Mouse (Mus musculus) lung, embryonic 16.5 days (tissue): ENCODE measurements around the gene Tbc1d2. TPM values are rescaled to one million over a fixed set of nuclear protein-coding genes. Genes with fewer than 3 reads are reported as not detected.

Experiments
- ATAC-seq: fragments of 200-750 bp; cut with Nextera tagmentation; 2 replicates; pipeline ENCODE4 v1.8.0; 2017; ENCODE audit warnings: low read depth, mild to moderate bottlenecking, moderate library complexity
- H3K27ac ChIP-seq: fragments of 300-500 bp; sonication (generic); 2 replicates; pipeline ENCODE4 v1.5.1; 2014; ENCODE audit warnings: mild to moderate bottlenecking, control low read depth, low read length
- H3K27me3 ChIP-seq: fragments of 300-500 bp; sonication (generic); 2 replicates; pipeline ENCODE4 v1.6.1; 2014; ENCODE audit warnings: low read depth, low read length, mixed read lengths; ENCODE audit not compliant: control insufficient read depth, insufficient read depth
- H3K36me3 ChIP-seq: fragments of 300-500 bp; sonication (generic); 2 replicates; pipeline ENCODE4 v1.6.1; 2014; ENCODE audit warnings: low read length; ENCODE audit not compliant: control insufficient read depth, insufficient read depth
- H3K4me1 ChIP-seq: fragments of 300-500 bp; sonication (generic); replicated peaks from 2 replicates; pipeline ENCODE4 v1.6.1; 2014; ENCODE audit warnings: low read length, mixed read lengths; ENCODE audit not compliant: control insufficient read depth, insufficient read depth
- H3K4me2 ChIP-seq: fragments of 300-500 bp; sonication (generic); 2 replicates; pipeline ENCODE4 v1.6.1; 2014; ENCODE audit warnings: low read depth, low read length, control low read depth
- H3K4me3 ChIP-seq: fragments of 300-500 bp; sonication (generic); 2 replicates; pipeline ENCODE4 v1.5.1; 2014; ENCODE audit warnings: mild to moderate bottlenecking, low read length, control low read depth
- H3K9ac ChIP-seq: fragments of 300-500 bp; sonication (generic); 2 replicates; pipeline ENCODE4 v1.6.1; 2014; ENCODE audit warnings: low read length, control low read depth
- H3K9me3 ChIP-seq: fragments of 300-500 bp; sonication (generic); 2 replicates; pipeline ENCODE4 v1.6.1; 2016; ENCODE audit warnings: low read length; ENCODE audit not compliant: control insufficient read depth
- WGBS: fragments of 180-500 bp; shearing (Covaris S2); extraction: QIAGEN DNeasy Blood & Tissue Kit; methylation state at CpG from one replicate; pipeline ENCODE4 v1.1.7; 2014; 5-methylcytosine and 5-hydroxymethylcytosine counted together
- polyA plus RNA-seq: library from polyadenylated mRNA; unstranded; fragments of >200 nt; fragmentation: Nextera tagmentation; extraction: Ambion mirVana; gene quantifications from 2 replicates; pipeline ENCODE4 v1.2.1, GENCODE M21; 2015

Tbc1d2 gene
- polyA plus RNA-seq: 4.2 and 4.3 TPM in 2 replicates

- WGBS: under 1% methylated on average over 68 of the region's 69 CpGs
- H3K36me3 ChIP-seq: no peaks in the 10 kb centered on the region
- peak within 1 kb of the TSS; percentile 79 for H3K4me3 ChIP-seq
- ATAC-seq: peak; percentile 99
- peak within 1 kb of the TSS; percentile 72 for H3K4me2 ChIP-seq
- H3K27ac ChIP-seq: peak within 1 kb of the TSS; percentile 93
- H3K9ac ChIP-seq: peak within 1 kb of the TSS; percentile 83
- peaks cover 8% of the 10 kb centered on the region; the same call in 1 of the 2 replicates for H3K27me3 ChIP-seq
- H3K4me1 ChIP-seq: peaks cover 7% of the 10 kb centered on the region
- H3K9me3 ChIP-seq: no peaks in the 10 kb centered on the region
Observed at GRCm38 (mm10) chr4:46650086-46650753, at the start of gene Tbc1d2. Tbc1d2 (minus strand) TSS chr4:46650209.

- no peak for ATAC-seq
- Histone ChIP-seq H3K27me3 (no peaks in the 10 kb centered on the region), H3K4me2 (no peak overlapping the region), H3K4me3 (no peak overlapping the region), H3K27ac (no peak overlapping the region), H3K4me1 (no peaks in the 10 kb centered on the region), H3K9me3 (no peaks in the 10 kb centered on the region), H3K36me3 (no peaks in the 10 kb centered on the region), H3K9ac (no peak overlapping the region)
- 48% methylated on average over 6 of the region's 6 CpGs for WGBS
Observed at GRCm38 (mm10) chr4:46696467-46696866, 46.5 kb upstream of the Tbc1d2 start.

GRCm38 (mm10) chr4:46690565-46690964, 40.6 kb upstream of the Tbc1d2 start:
- H3K27me3 ChIP-seq: no peaks in the 10 kb centered on the region

GRCm38 (mm10) chr4:46690023-46690420, 40.0 kb upstream of the Tbc1d2 start:
- H3K27ac ChIP-seq: no peak overlapping the region
- no peaks in the 10 kb centered on the region for H3K27me3 ChIP-seq
- H3K4me2 ChIP-seq: no peak overlapping the region
- no peaks in the 10 kb centered on the region for H3K36me3 ChIP-seq
- 80% methylated on average over 8 of the region's 8 CpGs for WGBS
- H3K4me1 ChIP-seq: no peaks in the 10 kb centered on the region
- H3K9ac ChIP-seq: no peak overlapping the region
- H3K4me3 ChIP-seq: no peak overlapping the region
- no peaks in the 10 kb centered on the region for H3K9me3 ChIP-seq
- ATAC-seq: no peak

More at GRCm38 (mm10) chr4:46690565-46690964, 40.6 kb upstream of the Tbc1d2 start:
- no peak for ATAC-seq
- 82% methylated on average over 8 of the region's 8 CpGs for WGBS
- Histone ChIP-seq H3K36me3 (no peaks in the 10 kb centered on the region), H3K4me3 (no peak overlapping the region), H3K9me3 (no peaks in the 10 kb centered on the region), H3K27ac (no peak overlapping the region), H3K4me1 (no peaks in the 10 kb centered on the region), H3K4me2 (no peak overlapping the region), H3K9ac (no peak overlapping the region)

- peak; percentile 47 for ATAC-seq
- Histone ChIP-seq H3K36me3 (no peaks in the 10 kb centered on the region), H3K9ac (no peak overlapping the region), H3K27me3 (no peaks in the 10 kb centered on the region), H3K4me1 (no peaks in the 10 kb centered on the region), H3K4me2 (no peak overlapping the region), H3K27ac (no peak overlapping the region), H3K4me3 (no peak overlapping the region), H3K9me3 (no peaks in the 10 kb centered on the region)
- WGBS: 41% methylated on average over 15 of the region's 15 CpGs
Observed at GRCm38 (mm10) chr4:46689397-46690022, 39.5 kb upstream of the Tbc1d2 start.

- Histone ChIP-seq H3K9ac (no peak overlapping the region), H3K4me2 (no peak overlapping the region), H3K4me3 (no peak overlapping the region), H3K36me3 (no peaks in the 10 kb centered on the region), H3K27me3 (no peaks in the 10 kb centered on the region), H3K9me3 (no peaks in the 10 kb centered on the region), H3K27ac (no peak overlapping the region), H3K4me1 (peaks cover 3% of the 10 kb centered on the region; the same call in 1 of the 2 replicates)
- WGBS: 69% methylated on average over 14 of the region's 14 CpGs
- ATAC-seq: no peak
Observed at GRCm38 (mm10) chr4:46688213-46688832, 38.3 kb upstream of the Tbc1d2 start.

- no peak for ATAC-seq
- Histone ChIP-seq H3K27ac (no peak overlapping the region), H3K9me3 (no peaks in the 10 kb centered on the region), H3K27me3 (no peaks in the 10 kb centered on the region), H3K36me3 (no peaks in the 10 kb centered on the region), H3K9ac (no peak overlapping the region), H3K4me3 (no peak overlapping the region), H3K4me2 (no peak overlapping the region), H3K4me1 (peaks cover 3% of the 10 kb centered on the region; the same call in 1 of the 2 replicates)
- 58% methylated on average over 6 of the region's 6 CpGs for WGBS
Observed at GRCm38 (mm10) chr4:46684160-46684559, 34.2 kb upstream of the Tbc1d2 start.

- Histone ChIP-seq H3K4me3 (no peak overlapping the region), H3K27ac (no peak overlapping the region)
Observed at GRCm38 (mm10) chr4:46676646-46677045, 26.6 kb upstream of the Tbc1d2 start.

GRCm38 (mm10) chr4:46675992-46676391, 26.0 kb upstream of the Tbc1d2 start:
- Histone ChIP-seq H3K4me3 (no peak overlapping the region), H3K36me3 (no peaks in the 10 kb centered on the region), H3K4me1 (no peaks in the 10 kb centered on the region), H3K27me3 (no peaks in the 10 kb centered on the region), H3K9ac (no peak overlapping the region), H3K4me2 (no peak overlapping the region), H3K9me3 (no peaks in the 10 kb centered on the region), H3K27ac (no peak overlapping the region)
- ATAC-seq: no peak
- 59% methylated on average over 4 of the region's 4 CpGs for WGBS

More at GRCm38 (mm10) chr4:46676646-46677045, 26.6 kb upstream of the Tbc1d2 start:
- no peak overlapping the region for H3K9ac ChIP-seq
- 49% methylated on average over 3 of the region's 3 CpGs for WGBS
- no peak overlapping the region for H3K4me2 ChIP-seq
- no peaks in the 10 kb centered on the region for H3K9me3 ChIP-seq
- H3K4me1 ChIP-seq: no peaks in the 10 kb centered on the region
- H3K27me3 ChIP-seq: no peaks in the 10 kb centered on the region
- ATAC-seq: no peak
- H3K36me3 ChIP-seq: no peaks in the 10 kb centered on the region
